Mouse (Mus musculus) cerebellum, postnatal 4 days (tissue): ENCODE measurements around the gene Gm8332.
"Not testable (repeated sequence)": the region's sequence is repeated elsewhere in the genome, so short reads cannot be mapped to it uniquely, and the experiment has no call there.

Source experiments
- DNase-seq, 2 experiments: peaks; one replicate each; pipeline ENCODE4 v3.0.0; 2022; ENCODE audit warnings: low spot score in 2 of 2, mixed read lengths in 1 of 2

The Gm8332 gene

DNA sequence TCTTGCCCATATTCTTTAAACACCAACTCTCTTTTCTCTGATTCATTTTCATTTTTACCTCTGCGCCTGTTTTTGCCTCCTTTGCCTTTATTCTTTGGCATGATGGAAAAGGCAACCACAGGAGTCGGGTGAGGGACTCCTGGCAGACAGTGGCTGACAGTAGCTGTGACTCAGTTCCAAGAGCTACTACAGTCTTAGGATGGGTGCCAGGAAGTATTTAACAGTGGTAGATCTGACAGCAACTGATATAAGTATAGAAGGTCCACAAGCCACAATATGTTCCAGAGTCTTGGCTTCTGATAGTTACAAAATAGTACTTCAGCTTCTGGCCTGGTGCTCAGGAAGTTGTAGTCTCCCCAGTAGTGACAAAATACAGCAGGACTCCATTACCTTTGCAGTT is at the start of gene Gm8332:
TSS of gene Gm8332 (minus strand) at position 101 of the 400 bp plus-strand sequence.
- DNase-seq, result not testable (repeated sequence)

DNA sequence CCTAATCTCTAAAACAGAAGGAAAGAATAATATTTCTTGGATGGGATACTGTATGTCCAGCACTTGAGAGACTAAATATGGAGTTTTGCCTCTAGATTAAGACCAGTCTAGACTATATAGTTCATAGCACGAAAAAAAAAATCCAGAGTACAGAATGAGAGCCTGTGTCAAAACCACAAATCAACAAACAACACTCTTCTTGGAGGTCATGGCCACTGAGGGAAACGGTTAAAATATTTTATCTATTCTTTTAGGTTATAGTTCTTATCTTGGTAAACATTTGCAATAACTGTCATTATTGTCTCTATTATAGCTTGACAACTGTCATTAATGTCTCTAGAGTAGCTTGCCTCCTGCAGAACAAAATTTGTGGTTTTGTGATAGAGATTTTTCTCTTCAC is 47.3 kb upstream of the Gm8332 start:
- DNase-seq, result not testable (repeated sequence)

DNA sequence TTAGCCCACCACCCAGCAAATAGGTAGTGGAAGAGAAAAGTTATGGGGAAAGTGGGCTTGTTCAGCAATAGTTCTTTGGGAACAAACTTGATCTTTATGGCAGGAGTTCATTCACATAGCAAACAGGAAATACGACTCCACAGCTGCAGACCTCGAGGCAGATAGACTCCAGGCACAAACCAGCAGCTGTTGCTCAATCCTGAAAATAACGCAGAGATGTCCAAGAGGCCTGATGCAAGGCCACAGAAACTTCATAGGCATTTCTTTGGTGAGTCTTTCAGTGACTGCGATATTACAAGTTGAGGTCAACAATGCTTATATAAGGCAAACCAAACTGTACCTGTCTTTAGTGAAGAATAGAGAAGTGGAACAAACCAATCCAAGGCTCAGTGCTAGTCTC is 43.2 kb upstream of the Gm8332 start:
- not testable (repeated sequence) for DNase-seq

DNA sequence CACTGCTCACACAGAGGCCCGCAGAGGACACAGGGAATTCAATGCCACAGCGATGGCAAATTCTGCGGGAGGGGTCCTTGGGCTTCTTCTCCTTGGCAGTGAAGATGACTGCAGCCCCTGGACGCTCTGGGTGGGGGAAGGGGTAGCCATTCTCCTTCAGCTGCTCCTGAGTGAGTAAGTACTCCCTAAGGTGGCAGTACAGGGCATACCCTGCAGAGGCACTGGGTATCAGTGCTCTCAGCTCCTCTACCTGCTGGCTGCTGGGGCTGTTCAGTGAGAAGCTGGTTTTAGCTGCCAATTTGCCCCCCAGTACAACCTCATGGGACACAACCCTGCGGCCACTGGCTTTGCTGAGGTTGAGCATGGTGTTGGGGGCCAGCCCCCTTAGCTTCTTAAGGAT is 35.3 kb upstream of the Gm8332 start:
- not testable (repeated sequence) for DNase-seq

DNA sequence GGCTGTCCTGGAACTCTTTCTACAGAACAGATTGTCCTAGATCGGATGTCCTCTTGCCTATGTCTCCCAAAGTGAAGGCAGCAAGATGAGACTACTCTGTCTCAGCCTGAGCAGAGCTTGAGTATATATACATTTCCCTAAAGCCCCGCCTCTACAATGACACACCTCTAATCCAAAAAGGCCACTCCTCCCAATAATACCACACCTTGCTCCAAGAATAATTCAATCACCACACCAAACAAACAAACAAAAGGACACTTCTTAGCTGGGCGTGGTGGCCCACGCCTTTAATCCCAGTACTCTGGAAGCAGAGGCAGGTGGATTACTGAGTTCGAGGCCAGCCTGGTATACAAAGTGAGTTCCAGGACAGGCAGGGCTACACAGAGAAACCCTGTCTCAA is 24.5 kb upstream of the Gm8332 start, which contains the start of gene Gm5662:
TSS of gene Gm5662 (minus strand) at position 101 of the 400 bp plus-strand sequence.
- DNase-seq, result not testable (repeated sequence)

DNA sequence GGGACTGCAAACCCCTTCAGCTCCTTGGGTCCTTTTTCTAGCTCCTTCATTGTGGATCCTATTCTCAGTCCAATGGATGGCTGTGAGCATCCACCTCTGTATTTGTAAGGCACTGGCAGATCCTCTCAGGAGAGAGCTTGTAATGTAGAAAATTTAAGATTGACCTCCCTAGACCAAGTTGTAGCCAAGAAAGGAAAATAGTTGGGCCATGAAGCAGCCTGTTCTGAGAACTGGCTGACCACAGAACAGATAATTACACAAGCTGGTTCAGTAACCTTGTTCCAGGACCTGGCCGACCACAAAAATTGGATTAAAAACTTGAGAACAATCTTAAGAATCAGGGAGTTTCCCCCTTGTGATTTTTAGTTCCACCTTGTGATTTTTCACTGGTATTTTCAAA is 7.3 kb upstream of the Gm8332 start:
- no peak for DNase-seq

DNA sequence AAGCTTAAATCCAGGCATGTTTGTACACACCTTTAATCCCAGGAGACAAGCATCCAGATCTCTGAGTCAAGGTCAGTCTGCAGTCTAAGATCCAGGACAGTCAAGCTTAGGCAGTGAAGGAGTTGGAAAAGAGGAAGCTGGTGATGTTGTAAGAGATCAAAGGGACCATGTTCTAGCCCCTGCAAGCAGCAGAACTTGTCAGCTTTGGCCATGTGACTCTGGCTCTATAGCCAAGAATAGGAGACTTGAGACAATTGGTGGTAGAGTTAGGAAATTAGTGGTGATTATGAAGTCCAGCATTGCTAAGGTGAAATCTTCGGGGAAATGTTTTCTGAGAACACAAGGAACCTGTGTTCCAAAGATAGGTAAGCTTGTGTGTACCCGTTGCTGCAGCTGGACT is 6.0 kb upstream of the Gm8332 start:
- DNase-seq, result not testable (repeated sequence)

DNA sequence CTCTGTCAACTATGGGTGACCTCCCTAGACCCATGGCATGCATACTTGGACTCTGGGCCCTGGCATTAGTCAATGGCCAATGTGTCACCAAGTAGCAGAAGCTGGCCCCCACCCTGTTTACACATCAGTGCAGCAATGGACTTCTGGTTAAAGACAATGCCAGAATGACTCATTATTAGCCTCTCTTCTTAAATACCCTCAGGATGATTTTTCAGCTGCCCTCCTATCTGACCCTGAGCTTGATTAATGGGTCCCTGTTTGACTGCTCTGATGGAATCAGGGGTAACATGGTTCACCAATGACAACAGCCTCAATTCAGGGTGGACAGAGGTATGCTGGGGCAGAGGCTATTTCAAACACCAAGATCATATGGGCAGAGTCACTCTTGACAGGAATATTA is 4.1 kb downstream of the Gm8332 start:
- not testable (repeated sequence) for DNase-seq

DNA sequence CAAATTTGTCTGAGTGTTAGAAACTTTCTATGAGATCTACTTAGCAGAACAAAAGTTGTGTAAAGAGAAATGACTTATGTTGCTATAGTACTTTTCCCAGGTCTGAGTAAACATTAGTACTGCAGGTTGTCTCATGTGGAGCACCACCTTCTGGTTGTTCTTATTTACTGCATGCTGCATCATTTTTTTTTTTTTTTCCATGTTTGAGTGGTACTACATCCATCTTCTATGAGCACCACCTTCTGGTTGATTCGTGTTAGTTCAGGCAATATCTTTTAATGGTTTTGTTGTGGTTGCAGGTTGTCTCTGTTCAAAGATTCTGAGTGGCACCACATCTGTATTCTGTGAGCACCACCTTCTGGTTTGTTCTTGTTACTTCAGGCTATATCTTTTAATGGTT is 7.0 kb downstream of the Gm8332 start:
- not testable (repeated sequence) for DNase-seq

DNA sequence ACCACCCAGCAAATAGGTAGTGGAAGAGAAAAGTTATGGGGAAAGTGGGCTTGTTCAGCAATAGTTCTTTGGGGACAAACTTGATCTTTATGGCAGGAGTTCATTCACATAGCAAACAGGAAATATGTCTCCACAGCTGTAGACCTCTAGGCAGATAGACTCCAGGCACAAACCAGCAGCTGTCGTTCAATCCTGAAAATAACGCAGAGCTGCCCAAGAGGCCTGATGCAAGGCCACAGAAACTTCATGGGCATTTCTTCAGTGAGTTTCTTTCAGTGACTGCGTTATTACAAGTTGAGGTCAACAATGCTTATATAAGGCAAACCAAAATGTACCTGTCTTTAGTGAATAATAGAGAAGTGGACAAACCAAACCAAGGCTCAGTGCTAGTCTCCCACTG is 30.5 kb downstream of the Gm8332 start:
- no peak for DNase-seq

DNA sequence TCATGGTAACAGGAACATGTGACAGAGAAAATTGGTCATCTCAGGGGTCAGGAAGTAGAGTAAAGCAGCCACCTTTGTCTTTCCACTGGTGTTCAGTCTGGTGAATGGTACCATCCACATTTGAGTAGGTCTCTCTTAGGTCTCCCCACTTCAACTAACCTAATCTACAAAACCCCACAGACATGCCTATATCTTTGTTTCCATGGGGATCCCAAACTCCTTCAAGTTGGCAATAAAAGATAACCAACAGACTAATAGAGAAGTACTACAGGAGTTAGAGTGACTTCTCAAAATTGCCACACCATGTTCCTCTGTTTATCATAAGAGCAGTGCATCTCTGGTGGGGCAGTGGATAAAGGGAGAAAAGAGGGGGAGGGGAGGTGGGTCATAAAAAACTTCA is 31.8 kb downstream of the Gm8332 start:
- DNase-seq, result not testable (repeated sequence)

DNA sequence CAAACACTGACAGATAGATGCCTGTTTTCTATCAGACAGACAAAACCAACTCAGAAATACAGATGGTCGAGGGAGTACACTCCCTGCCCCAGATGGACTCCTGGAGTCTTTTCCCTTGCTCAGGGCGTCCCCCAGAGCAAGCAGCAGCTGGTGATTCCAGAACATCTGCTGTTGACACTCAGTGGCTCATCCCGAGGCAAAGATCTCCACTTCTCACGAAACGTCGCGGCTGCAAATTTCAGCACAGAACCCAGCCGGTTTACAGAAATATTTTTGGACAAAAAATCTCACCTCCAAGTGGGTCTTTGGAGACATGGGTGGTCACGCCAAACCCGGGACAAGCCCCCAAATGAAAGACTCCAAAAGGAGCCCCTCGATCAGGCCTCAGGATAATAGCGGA is 35.3 kb downstream of the Gm8332 start:
- no peak for DNase-seq

DNA sequence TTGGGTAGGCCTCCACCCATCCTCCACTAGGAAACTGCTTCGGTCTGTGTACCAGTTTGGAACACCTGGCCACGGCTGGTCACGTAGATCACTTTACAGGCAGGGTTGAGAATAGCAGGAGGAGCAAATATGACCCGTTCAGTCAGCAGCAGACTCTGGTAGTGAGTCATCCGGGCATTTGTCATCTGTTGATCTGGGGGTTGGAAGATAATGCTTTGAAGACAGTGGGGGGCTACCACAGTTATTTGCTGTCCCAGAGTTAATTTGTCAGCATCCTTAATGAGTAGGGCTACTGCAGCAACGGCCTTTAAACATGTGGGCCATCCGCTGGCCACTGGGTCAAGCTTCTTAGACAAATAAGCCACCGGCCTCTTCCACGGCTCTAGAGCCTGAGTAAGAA is 38.4 kb downstream of the Gm8332 start:
- DNase-seq, result not testable (repeated sequence)

DNA sequence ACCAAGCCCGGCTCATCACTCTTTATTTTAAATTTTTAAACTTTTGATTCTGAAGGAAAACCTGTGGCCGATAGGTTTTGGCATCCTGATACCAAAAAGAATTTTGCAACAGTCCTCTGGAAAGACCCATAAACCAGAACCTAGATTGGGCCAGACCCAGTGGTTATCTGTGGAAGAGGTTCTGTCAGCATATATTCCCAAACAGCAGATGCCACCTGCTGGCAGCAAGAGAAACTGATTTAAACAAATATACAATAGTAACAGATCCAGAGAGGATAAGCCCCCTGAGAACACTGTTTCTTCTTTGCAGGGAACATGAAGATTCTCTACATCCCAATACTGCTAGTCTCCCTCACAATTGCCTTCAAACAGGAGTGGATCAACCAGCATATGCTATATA is 47.0 kb downstream of the Gm8332 start:
- DNase-seq, result no peak
